Mouse (Mus musculus) MEL (cell line): ENCODE data around the gene Tfap2d. TPM values are rescaled to one million over a fixed set of nuclear protein-coding genes. Genes with fewer than 3 reads are reported as not detected.

Experiments used
- DNase-seq: peaks from one replicate; pipeline ENCODE4 v3.0.0; 2011; ENCODE audit warnings: low read depth, low spot score
- H3K27ac ChIP-seq: 2 replicates; pipeline ENCODE4 v1.5.1; 2012; ENCODE audit warnings: low read depth, mild to moderate bottlenecking, control low read depth, low read length, moderate library complexity; ENCODE audit not compliant: control insufficient read depth
- H3K27me3 ChIP-seq, 2 experiments: fragments of 150-350 bp in 1 of 2; sonication (generic) in 1 of 2; 2 replicates each; pipeline ENCODE4 v1.6.1; 2012; ENCODE audit warnings: low read length in 2 of 2, mild to moderate bottlenecking in 2 of 2, improper control_type of control experiment in 1 of 2, moderate library complexity in 1 of 2; ENCODE audit not compliant: insufficient read depth in 2 of 2, control insufficient read depth in 1 of 2
- H3K36me3 ChIP-seq, 2 experiments: 2 replicates each; pipeline ENCODE4 v1.6.1; 2012 to 2014; ENCODE audit warnings: low read length in 2 of 2, improper control_type of control experiment in 1 of 2, inconsistent platforms in 1 of 2, mild to moderate bottlenecking in 1 of 2; ENCODE audit not compliant: insufficient read depth in 2 of 2, control insufficient read depth in 1 of 2
- H3K4me1 ChIP-seq, 2 experiments: fragments of 150-350 bp in 1 of 2; sonication (generic) in 1 of 2; 2 replicates each; pipeline ENCODE4 v1.6.1; 2012; ENCODE audit warnings: low read length in 2 of 2, improper control_type of control experiment in 1 of 2, mild to moderate bottlenecking in 1 of 2; ENCODE audit not compliant: insufficient read depth in 2 of 2, control insufficient read depth in 1 of 2
- H3K4me3 ChIP-seq, 2 experiments: fragments of 150-350 bp in 1 of 2; sonication (generic) in 1 of 2; 2 replicates each; pipeline ENCODE4 v1.5.1; 2012; ENCODE audit warnings: low read depth in 2 of 2, low read length in 2 of 2, mild to moderate bottlenecking in 2 of 2, moderate library complexity in 2 of 2, control low read depth in 1 of 2, improper control_type of control experiment in 1 of 2; ENCODE audit not compliant: control insufficient read depth in 1 of 2, insufficient read depth in 1 of 2
- H3K79me2 ChIP-seq: 2 replicates; pipeline ENCODE4 v1.6.1; 2012; ENCODE audit warnings: mild to moderate bottlenecking, low read length, moderate library complexity; ENCODE audit not compliant: control insufficient read depth, poor library complexity, insufficient read depth
- H3K9ac ChIP-seq: 2 replicates; pipeline ENCODE4 v1.6.1; 2012; ENCODE audit warnings: low read depth, mild to moderate bottlenecking, control low read depth, low read length, moderate library complexity; ENCODE audit not compliant: control insufficient read depth, poor library complexity, severe bottlenecking
- H3K9me3 ChIP-seq: fragments of 150-350 bp; sonication (generic); replicated peaks from 2 replicates; pipeline ENCODE4 v1.6.1; 2012; ENCODE audit warnings: mild to moderate bottlenecking, low read length, improper control_type of control experiment, moderate library complexity; ENCODE audit not compliant: insufficient read depth
- CHD1 ChIP-seq: IDR thresholded peaks from 2 replicates; pipeline ENCODE4 v1.6.1; 2012; ENCODE audit warnings: low read depth, mild to moderate bottlenecking, inconsistent platforms, low read length, improper control_type of control experiment
- CHD2 ChIP-seq: IDR thresholded peaks from 2 replicates; pipeline ENCODE4 v1.6.1; 2011; ENCODE audit warnings: low read length, improper control_type of control experiment
- CTCF ChIP-seq, 3 experiments: IDR thresholded peaks in 2 of 3; conservative IDR thresholded peaks in 1 of 3; 2 replicates each; pipeline ENCODE4 v1.5.1; 2011 to 2012; ENCODE audit warnings: low read length in 3 of 3, low read depth in 2 of 3, mild to moderate bottlenecking in 2 of 3, improper control_type of control experiment in 1 of 3, inconsistent platforms in 1 of 3, mixed read lengths in 1 of 3, moderate library complexity in 1 of 3; ENCODE audit not compliant: control insufficient read depth in 1 of 3, insufficient read depth in 1 of 3, poor library complexity in 1 of 3, severe bottlenecking in 1 of 3
- E2F4 ChIP-seq: IDR thresholded peaks from 2 replicates; pipeline ENCODE4 v1.6.1; 2011; ENCODE audit warnings: low read depth, low read length, improper control_type of control experiment, borderline replicate concordance
- ELF1 ChIP-seq: IDR thresholded peaks from 2 replicates; pipeline ENCODE4 v1.6.1; 2014; ENCODE audit warnings: low read depth, mild to moderate bottlenecking, inconsistent platforms, low read length, improper control_type of control experiment, moderate library complexity
- EP300 ChIP-seq, 2 experiments: IDR thresholded peaks; 2 replicates each; pipeline ENCODE4 v1.6.1; 2011; ENCODE audit warnings: improper control_type of control experiment in 2 of 2, low read length in 2 of 2, low read depth in 1 of 2, mild to moderate bottlenecking in 1 of 2
- ETS1 ChIP-seq: IDR thresholded peaks from 2 replicates; pipeline ENCODE4 v1.6.1; 2012; ENCODE audit warnings: low read depth, mild to moderate bottlenecking, inconsistent platforms, low read length, improper control_type of control experiment, moderate library complexity
- GABPA ChIP-seq: IDR thresholded peaks from 2 replicates; pipeline ENCODE4 v1.6.1; 2012; ENCODE audit warnings: low read depth, mild to moderate bottlenecking, inconsistent platforms, low read length, improper control_type of control experiment, moderate library complexity
- JUND ChIP-seq: IDR thresholded peaks from 2 replicates; pipeline ENCODE4 v1.6.1; 2011; ENCODE audit warnings: low read depth, mild to moderate bottlenecking, improper control_type of control experiment, low read length
- KAT2A ChIP-seq: conservative IDR thresholded peaks from 2 replicates; pipeline ENCODE4 v1.6.1; 2012; ENCODE audit warnings: low read depth, low read length, improper control_type of control experiment, inconsistent platforms
- MAX ChIP-seq: IDR thresholded peaks from 2 replicates; pipeline ENCODE4 v1.6.1; 2011; ENCODE audit warnings: low read length, improper control_type of control experiment
- MAZ ChIP-seq: IDR thresholded peaks from 2 replicates; pipeline ENCODE4 v1.6.1; 2012; ENCODE audit warnings: low read depth, mild to moderate bottlenecking, inconsistent platforms, low read length, improper control_type of control experiment
- MEF2A ChIP-seq: IDR thresholded peaks from 2 replicates; pipeline ENCODE4 v1.6.1; 2014; ENCODE audit warnings: low read depth, mild to moderate bottlenecking, inconsistent platforms, low read length, improper control_type of control experiment; ENCODE audit not compliant: poor library complexity, insufficient replicate concordance, severe bottlenecking; ENCODE audit errors: extremely low read depth
- MXI1 ChIP-seq: IDR thresholded peaks from 2 replicates; pipeline ENCODE4 v1.6.1; 2011; ENCODE audit warnings: mild to moderate bottlenecking, low read depth, low read length, improper control_type of control experiment
- MYB ChIP-seq: IDR thresholded peaks from 2 replicates; pipeline ENCODE4 v1.6.1; 2011; ENCODE audit warnings: mild to moderate bottlenecking, low read depth, low read length, improper control_type of control experiment
- NELFE ChIP-seq: IDR thresholded peaks from 2 replicates; pipeline ENCODE4 v1.6.1; 2011; ENCODE audit warnings: low read depth, low read length, improper control_type of control experiment
- NRF1 ChIP-seq: IDR thresholded peaks from 2 replicates; pipeline ENCODE4 v1.6.1; 2014; ENCODE audit warnings: low read depth, mild to moderate bottlenecking, inconsistent platforms, low read length, improper control_type of control experiment, moderate library complexity; ENCODE audit not compliant: poor library complexity, insufficient read depth, severe bottlenecking
- POLR2A ChIP-seq, 2 experiments: IDR thresholded peaks; 2 replicates each; pipeline ENCODE4 v1.6.1; 2011 to 2012; ENCODE audit warnings: low read length in 2 of 2, mild to moderate bottlenecking in 2 of 2, control low read depth in 1 of 2, improper control_type of control experiment in 1 of 2, low read depth in 1 of 2, moderate library complexity in 1 of 2; ENCODE audit not compliant: control insufficient read depth in 1 of 2, insufficient read depth in 1 of 2, poor library complexity in 1 of 2
- POLR2AphosphoS2 ChIP-seq: IDR thresholded peaks from 2 replicates; pipeline ENCODE4 v1.6.1; 2011; ENCODE audit warnings: low read length, improper control_type of control experiment
- RCOR1 ChIP-seq: IDR thresholded peaks from 2 replicates; pipeline ENCODE4 v1.6.1; 2012; ENCODE audit warnings: low read depth, mild to moderate bottlenecking, inconsistent platforms, low read length, improper control_type of control experiment
- SIN3A ChIP-seq: IDR thresholded peaks from 2 replicates; pipeline ENCODE4 v1.6.1; 2012; ENCODE audit warnings: low read length, improper control_type of control experiment, inconsistent platforms
- SMC3 ChIP-seq: IDR thresholded peaks from 2 replicates; pipeline ENCODE4 v1.6.1; 2011; ENCODE audit warnings: low read depth, low read length, improper control_type of control experiment
- TAL1 ChIP-seq: IDR thresholded peaks from 2 replicates; pipeline ENCODE4 v1.6.1; 2012; ENCODE audit warnings: mild to moderate bottlenecking, inconsistent platforms, low read length, moderate library complexity, mixed read lengths
- TCF12 ChIP-seq: IDR thresholded peaks from 2 replicates; pipeline ENCODE4 v1.6.1; 2014; ENCODE audit warnings: low read depth, mild to moderate bottlenecking, inconsistent platforms, low read length, improper control_type of control experiment, moderate library complexity
- UBTF ChIP-seq: IDR thresholded peaks from 2 replicates; pipeline ENCODE4 v1.6.1; 2012; ENCODE audit warnings: low read depth, mild to moderate bottlenecking, inconsistent platforms, low read length, improper control_type of control experiment, moderate library complexity, borderline replicate concordance; ENCODE audit not compliant: insufficient read depth
- USF1 ChIP-seq: IDR thresholded peaks from 2 replicates; pipeline ENCODE4 v1.6.1; 2014; ENCODE audit warnings: low read depth, mild to moderate bottlenecking, inconsistent platforms, low read length, improper control_type of control experiment, moderate library complexity
- USF2 ChIP-seq, 2 experiments: IDR thresholded peaks; 2 replicates each; pipeline ENCODE4 v1.6.1; 2011 to 2012; ENCODE audit warnings: improper control_type of control experiment in 2 of 2, low read length in 2 of 2, borderline replicate concordance in 1 of 2, inconsistent platforms in 1 of 2, low read depth in 1 of 2, mild to moderate bottlenecking in 1 of 2; ENCODE audit not compliant: insufficient read depth in 1 of 2
- ZMIZ1 ChIP-seq: IDR thresholded peaks from 2 replicates; pipeline ENCODE4 v1.6.1; 2012; ENCODE audit warnings: low read depth, mild to moderate bottlenecking, inconsistent platforms, low read length, improper control_type of control experiment, moderate library complexity
- ZNF384 ChIP-seq: IDR thresholded peaks from 2 replicates; pipeline ENCODE4 v1.6.1; 2012; ENCODE audit warnings: low read depth, mild to moderate bottlenecking, inconsistent platforms, low read length, improper control_type of control experiment
- polyA plus RNA-seq, 2 experiments: library from polyadenylated mRNA; stranded (reverse) in 1 of 2; unstranded in 1 of 2; fragments of >175 nt in 1 of 2; fragments of >200 nt in 1 of 2; gene quantifications; 2 replicates each; pipeline versions ENCODE4 v1.2.1 to v1.2.4; 2012; ENCODE audit warnings: low replicate concordance in 2 of 2, low read depth in 1 of 2; ENCODE audit not compliant: insufficient read length in 2 of 2, insufficient read depth in 1 of 2, missing spikeins in 1 of 2
- total RNA-seq: library from RNA; depleted of rRNA; stranded (reverse); fragments of 300-350 nt; gene quantifications from 2 replicates; pipeline ENCODE4 v1.2.3, GENCODE M21; 2012

Tfap2d gene
- total and polyA plus RNA-seq, 3 experiments = not detected

GRCm38 (mm10) chr1:19208641-19209358, 106.0 kb downstream of the Tfap2d start, which contains the start of gene Tfap2b:
Tfap2b (plus strand) TSS chr1:19208914.
- H3K36me3 ChIP-seq = no peaks in the 10 kb centered on the region
- no peak for DNase-seq

GRCm38 (mm10) chr1:19209359-19209745, 106.5 kb downstream of the Tfap2d start:
- TF ChIP-seq USF2 (IDR thresholded peaks at IDR 0.05; ENCODE audit: borderline replicate concordance in 1 of 2, insufficient read depth in 1 of 2, low read depth in 1 of 2, low read length in 2 of 2) (no peak), TAL1 (no peak), RCOR1 (no peak), E2F4 (no peak), ELF1 (no peak), MAX (no peak), MYB (no peak), MEF2A (no peak), CHD1 (no peak), SMC3 (no peak), EP300 (IDR thresholded peaks at IDR 0.05; ENCODE audit: low read depth in 1 of 2, low read length in 2 of 2) (no peak), ZMIZ1 (no peak), USF1 (no peak), ZNF384 (no peak), CTCF (IDR thresholded peaks at IDR 0.05 in 2 of 3, conservative IDR thresholded peaks at IDR 0.05 in 1 of 3; ENCODE audit: control insufficient read depth in 1 of 3, insufficient read depth in 1 of 3, low read depth in 2 of 3, low read length in 3 of 3, poor library complexity in 1 of 3, severe bottlenecking in 1 of 3) (no peak), JUND (no peak), NELFE (no peak), POLR2A (IDR thresholded peaks at IDR 0.05; ENCODE audit: control insufficient read depth in 1 of 2, insufficient read depth in 1 of 2, low read depth in 1 of 2, low read length in 2 of 2, poor library complexity in 1 of 2) (no peak), KAT2A (no peak), POLR2AphosphoS2 (no peak)
- no peaks in the 10 kb centered on the region for H3K27me3 ChIP-seq

More at GRCm38 (mm10) chr1:19208641-19209358, 106.0 kb downstream of the Tfap2d start, which contains the start of gene Tfap2b:
- Histone ChIP-seq H3K27ac (no peak within 1 kb of the TSS), H3K9me3 (no peaks in the 10 kb centered on the region), H3K9ac (no peak within 1 kb of the TSS), H3K79me2 (no peaks in the 10 kb centered on the region), H3K4me3 (no peak within 1 kb of the TSS), H3K4me1 (no peaks in the 10 kb centered on the region), H3K27me3 (no peaks in the 10 kb centered on the region)
- TF ChIP-seq NRF1 = no peak
- no peak for TF ChIP-seq RCOR1
- TF ChIP-seq ETS1 = no peak
- no peak for TF ChIP-seq TCF12
- no peak for TF ChIP-seq POLR2A (IDR thresholded peaks at IDR 0.05; ENCODE audit: control insufficient read depth in 1 of 2, insufficient read depth in 1 of 2, low read depth in 1 of 2, low read length in 2 of 2, poor library complexity in 1 of 2)
- no peak for TF ChIP-seq USF2 (IDR thresholded peaks at IDR 0.05; ENCODE audit: borderline replicate concordance in 1 of 2, insufficient read depth in 1 of 2, low read depth in 1 of 2, low read length in 2 of 2)
- no peak for TF ChIP-seq CHD1
- no peak for TF ChIP-seq MAZ
- no peak for TF ChIP-seq CHD2
- TF ChIP-seq MXI1 = no peak
- no peak for TF ChIP-seq CTCF (IDR thresholded peaks at IDR 0.05 in 2 of 3, conservative IDR thresholded peaks at IDR 0.05 in 1 of 3; ENCODE audit: control insufficient read depth in 1 of 3, insufficient read depth in 1 of 3, low read depth in 2 of 3, low read length in 3 of 3, poor library complexity in 1 of 3, severe bottlenecking in 1 of 3)
- TF ChIP-seq UBTF = no peak
- no peak for TF ChIP-seq USF1
- no peak for TF ChIP-seq SIN3A
- no peak for TF ChIP-seq KAT2A
- no peak for TF ChIP-seq GABPA

More at GRCm38 (mm10) chr1:19209359-19209745, 106.5 kb downstream of the Tfap2d start:
- H3K9me3 ChIP-seq = no peaks in the 10 kb centered on the region
- H3K27ac ChIP-seq = no peak overlapping the region
- no peaks in the 10 kb centered on the region for H3K4me1 ChIP-seq
- H3K9ac ChIP-seq = no peak overlapping the region
- no peaks in the 10 kb centered on the region for H3K79me2 ChIP-seq
- H3K4me3 ChIP-seq = no peak overlapping the region
- H3K36me3 ChIP-seq = no peaks in the 10 kb centered on the region
- no peak for DNase-seq
